Mouse (Mus musculus) liver, adult 2 months (tissue): ENCODE measurements at regions not wholly inside any gene's neighbourhood (a gene's known extent, or its start where the extent isn't known, plus 50 kb on each side); places are given as distances from the start of the nearest gene placed in this dataset.

Experiments
- CTCF ChIP-seq: fragments of 200-500 bp; IDR thresholded peaks from 2 replicates; pipeline ENCODE4 v1.5.1; 2011; ENCODE audit warnings: low read depth, low read length, control low read depth
- POLR2A ChIP-seq: fragments of 200-500 bp; IDR thresholded peaks from 2 replicates; pipeline ENCODE4 v1.6.1; 2011; ENCODE audit warnings: low read length, control low read depth; ENCODE audit not compliant: insufficient read depth; ENCODE audit errors: extremely low read depth

- TF ChIP-seq CTCF (no peak), POLR2A (no peak)
Observed at GRCm38 (mm10) chr16:90592721-90593481, 134.3 kb downstream of the Mis18a start.
